Mouse (Mus musculus): Measurements from ENCODE around the gene Epm2aip1.

The Epm2aip1 gene

DNA sequence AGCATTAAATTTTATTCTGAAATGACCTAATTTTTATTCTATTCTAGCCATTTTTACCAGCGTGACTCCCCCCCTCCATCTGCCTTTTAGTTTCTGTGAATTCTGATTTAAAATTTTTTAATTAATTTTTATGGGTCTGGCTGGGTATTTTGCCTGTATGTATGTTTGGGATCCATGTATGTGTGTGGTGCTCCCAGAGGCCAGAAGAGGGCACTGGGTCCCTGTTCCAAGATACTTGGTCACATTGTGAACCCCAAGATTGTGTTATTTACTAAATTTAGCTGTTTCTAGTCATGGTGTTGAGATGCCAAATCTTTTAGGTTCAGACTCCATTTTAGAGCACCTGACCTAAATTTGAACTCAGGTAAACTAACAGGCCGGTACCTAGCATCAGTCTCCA lies 14.7 kb downstream of the Epm2aip1 start:
- DNase-seq (ENCODE audit: low spot score in 2 of 2) = no peak

DNA sequence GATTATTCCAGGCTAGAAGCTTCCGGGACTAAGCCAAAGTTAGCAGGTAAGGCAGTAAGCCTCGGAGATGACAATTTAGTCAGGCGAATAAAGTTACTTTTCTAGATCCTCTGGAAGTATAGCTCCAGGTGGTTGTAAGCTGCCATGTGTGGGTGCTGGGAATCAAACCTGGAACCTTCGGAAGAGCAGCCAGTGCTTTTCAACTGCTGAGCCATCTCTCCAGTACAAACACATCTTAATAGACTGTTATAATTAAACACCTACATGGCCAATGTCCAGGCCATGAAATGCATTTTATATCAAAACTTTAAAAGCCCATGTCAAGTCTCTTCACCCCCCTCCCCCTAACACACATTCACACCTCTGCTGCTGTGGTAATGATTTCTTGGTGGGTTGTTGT lies 16.2 kb downstream of the Epm2aip1 start:
- DNase-seq (ENCODE audit: low spot score in 2 of 2) = no peak

DNA sequence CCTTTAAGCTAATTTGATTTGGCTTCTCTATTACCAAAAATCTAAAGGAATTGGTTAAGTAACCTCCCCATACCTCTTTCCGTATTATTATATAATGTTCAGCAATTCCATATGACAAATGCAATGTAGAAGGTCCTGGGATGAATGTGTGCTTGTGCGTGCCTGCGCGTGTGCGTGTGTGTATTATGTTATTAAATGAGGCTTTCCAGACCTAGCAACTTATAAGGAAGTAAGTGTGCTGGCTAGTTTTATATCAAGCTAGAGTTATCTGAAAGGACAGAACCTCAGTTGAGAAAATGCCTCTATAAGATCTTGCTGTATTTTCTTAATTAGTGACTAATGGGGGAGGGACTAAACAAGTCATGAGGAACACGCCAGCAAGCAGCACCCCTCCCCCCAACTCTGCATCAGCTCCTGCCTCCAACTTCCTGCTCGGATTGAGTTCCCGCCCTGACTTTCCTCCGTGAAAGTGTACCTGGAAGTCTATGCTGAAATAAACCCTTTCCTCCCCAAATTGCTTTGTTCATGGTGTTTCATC lies 17.6 kb downstream of the Epm2aip1 start:
- DNase-seq (ENCODE audit: low spot score in 2 of 2) = no peak

DNA sequence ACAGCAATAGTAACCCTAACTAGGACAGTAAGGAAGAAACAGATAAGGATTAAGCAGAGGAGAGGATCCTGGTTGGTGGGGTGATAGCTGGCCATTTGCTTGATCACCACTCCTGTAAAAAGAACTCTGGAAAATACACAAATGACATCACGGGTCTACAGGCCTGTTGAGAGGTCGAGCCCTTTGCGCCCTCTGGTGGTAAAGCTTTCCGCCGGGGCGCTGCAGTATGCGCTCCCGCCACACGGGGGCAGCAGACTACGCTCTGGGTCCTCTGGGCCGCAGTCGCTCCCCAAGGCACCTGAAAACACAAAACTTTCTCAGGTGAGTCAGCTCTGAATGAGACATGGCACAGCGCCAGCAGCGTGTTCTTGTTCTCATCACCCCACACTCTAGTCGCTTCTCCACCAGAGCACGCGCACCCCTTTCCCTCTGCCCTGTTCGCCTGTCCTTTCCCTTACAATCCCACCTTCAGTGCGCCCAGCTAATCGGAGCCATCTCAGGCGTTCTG lies 18.2 kb downstream of the Epm2aip1 start:
- DNase-seq (ENCODE audit: low spot score in 2 of 2) = peak; percentile 88 to 94

DNA sequence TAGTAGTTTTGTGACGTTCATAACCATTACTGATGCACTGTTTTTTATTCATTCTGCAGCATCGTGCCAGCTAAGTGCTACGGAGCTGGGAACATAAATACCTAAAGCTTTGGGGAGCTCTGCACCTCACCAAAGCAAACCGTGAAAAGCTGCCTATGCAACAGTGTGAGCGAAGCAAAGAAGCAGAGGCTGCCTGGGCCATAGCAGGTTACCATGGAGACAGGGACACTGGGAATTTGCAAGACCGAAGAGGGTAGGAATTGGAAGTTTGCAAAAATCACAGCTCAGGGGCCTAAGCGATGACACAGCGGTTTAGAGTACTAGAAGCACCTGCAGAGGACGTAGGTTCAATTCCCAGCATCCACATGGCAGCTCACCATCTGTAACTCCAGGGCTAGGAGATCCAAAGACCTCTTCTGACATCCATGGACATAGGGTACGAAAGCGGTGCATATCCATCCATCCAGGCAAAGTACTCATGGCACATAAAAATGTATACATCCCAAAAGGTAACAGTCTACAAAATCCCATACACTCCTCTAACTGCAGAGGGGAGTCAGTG lies 18.9 kb downstream of the Epm2aip1 start:
- DNase-seq (ENCODE audit: low spot score in 2 of 2) = no peak

DNA sequence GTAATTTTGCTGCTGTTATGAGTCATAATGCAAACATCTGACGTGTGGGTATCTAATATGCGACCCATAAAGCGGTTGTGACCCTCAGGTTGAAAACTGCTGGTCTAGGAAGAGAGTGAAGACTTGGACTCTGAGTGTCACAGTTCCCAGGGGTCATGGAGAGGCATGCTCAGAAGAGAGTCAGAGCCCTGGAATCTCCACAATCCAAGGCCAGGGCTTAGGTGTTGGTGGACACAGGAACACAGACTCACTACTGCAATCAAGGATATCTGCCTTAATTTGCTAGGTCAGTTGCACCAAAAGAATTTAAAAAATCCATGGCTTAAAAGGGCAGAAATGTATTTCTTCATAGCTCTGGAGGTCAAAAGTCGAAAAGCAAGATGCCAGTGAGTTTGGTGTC lies 21.5 kb downstream of the Epm2aip1 start:
- DNase-seq (ENCODE audit: low spot score in 2 of 2) = no peak

DNA sequence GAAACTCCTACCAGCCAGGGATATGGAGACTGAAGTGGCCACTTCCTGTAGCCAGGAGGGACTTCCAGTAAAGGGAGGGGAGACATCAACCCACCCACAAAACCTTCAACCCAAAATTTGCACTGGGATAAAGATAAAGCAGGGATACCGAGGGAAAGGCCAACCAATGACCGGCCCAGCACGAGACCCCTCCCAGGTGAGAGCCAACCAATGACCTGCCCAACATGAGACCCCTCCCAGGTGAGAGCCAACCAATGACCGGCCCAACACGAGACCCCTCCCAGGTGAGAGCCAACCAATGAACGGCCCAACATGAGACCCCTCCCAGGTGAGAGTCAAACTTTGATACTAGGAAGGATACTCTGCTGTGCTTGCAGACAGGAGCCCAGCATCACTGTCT lies 23.2 kb downstream of the Epm2aip1 start:
- DNase-seq (ENCODE audit: low spot score in 2 of 2) = no peak

DNA sequence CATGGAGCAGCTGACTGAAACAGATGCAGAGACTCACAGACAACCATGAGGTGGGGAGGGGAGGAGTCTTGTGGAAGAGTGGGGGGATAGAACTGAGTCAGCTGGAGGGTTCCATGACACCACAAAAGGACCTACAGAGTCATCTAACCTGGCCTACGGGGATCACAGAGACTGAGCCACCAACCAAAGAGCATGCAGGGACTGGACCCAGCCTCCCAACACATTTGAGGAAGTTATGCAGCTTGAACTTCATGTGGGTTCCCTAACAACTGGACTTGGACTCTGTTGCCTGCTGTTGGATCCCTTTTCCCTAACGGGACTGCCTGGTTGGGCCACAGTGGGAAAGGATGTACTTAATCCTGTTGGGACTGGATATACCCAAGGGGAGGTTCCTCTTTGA lies 23.6 kb downstream of the Epm2aip1 start:
- no peak for DNase-seq (ENCODE audit: low spot score in 2 of 2)

DNA sequence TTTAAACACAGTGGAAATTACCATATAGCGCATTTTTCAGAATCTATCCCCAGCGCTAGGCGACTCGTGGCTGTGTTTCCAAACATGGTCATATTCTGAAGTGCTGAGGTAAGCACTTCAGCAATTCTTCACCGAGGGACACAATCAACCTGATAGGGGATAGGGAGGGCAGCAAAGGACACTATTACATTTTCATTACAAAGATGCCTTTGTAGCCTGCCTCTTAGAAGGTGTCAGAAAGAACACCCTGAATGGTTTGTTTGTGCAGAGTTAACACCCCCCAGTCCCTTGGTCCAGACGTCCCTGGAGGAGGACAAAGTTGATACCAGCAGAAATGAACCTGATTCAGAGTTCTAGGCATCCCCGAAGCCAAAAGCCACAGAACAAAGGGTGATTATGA lies 24.7 kb downstream of the Epm2aip1 start:
- DNase-seq (ENCODE audit: low spot score in 2 of 2) = no peak

DNA sequence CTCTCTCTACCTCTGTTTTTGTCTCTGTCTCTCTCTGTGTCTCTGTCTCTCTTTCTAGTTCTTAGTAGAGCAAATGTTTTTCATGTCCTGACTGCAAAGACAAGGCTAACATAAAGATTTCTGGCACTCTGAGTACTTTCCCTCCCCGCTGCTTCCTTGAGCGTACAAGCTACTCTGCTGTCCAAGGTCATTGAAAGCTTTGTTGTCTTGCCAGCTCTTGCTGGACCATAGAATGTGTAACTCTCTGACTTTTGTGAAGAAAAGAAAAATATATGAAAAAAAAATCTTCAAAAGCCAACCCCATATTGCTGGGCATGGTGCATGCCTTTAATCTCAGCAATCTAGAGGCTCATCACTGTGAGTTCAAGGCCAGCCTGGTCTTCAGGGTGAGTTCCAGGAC lies 26.9 kb downstream of the Epm2aip1 start:
- no peak for DNase-seq (ENCODE audit: low spot score in 2 of 2)

DNA sequence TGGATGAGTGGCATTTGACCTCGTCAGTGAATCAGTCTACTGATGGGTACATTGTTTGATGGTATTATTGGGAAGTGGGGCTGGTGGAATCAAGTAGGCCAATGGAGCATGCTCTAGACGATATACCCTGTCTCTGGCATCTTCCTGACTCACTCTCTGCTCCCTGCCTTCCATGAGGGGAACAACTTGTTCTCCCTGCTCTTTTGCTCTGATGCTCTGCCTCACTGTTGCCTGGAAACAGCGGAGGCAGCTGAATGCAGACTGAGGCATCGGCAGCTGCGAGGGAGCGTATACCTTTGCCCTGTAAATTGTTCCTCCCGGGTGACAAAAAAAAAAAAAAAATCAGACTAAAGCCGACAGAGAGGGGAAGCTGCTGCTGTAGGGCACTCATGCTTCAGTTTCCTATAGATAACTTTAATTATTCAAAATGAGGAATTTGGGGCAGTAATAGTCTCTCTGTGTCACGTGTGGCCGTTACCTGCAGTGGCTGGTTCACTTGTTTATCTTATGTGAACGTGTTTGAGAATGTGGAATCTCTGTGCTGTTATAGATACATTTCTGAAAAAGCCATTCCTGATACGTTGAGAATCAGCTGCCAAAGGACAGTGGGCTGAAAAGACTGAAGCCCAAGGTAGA lies 30.6 kb downstream of the Epm2aip1 start:
- DNase-seq (ENCODE audit: low spot score in 2 of 2) = no peak

DNA sequence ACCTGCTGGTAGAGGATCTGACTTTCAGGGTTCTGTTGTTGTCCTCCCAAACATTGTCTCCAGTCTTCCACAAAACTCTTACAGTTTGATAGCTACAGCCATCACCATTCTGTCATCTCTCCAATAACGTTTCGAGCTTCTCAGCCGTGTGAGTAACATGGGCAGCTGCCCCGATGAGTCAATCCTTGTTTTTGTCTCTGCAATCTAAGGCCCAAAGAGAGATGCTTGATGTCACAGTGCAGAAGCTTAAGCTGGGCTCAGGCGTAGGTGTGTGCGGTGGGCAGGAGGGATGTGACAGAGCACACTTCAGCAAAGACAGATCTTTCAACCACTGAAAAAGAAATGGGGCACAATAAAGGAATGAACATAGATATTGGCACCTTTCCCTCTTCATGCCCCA lies 32.3 kb downstream of the Epm2aip1 start:
- DNase-seq (ENCODE audit: low spot score in 2 of 2) = no peak

DNA sequence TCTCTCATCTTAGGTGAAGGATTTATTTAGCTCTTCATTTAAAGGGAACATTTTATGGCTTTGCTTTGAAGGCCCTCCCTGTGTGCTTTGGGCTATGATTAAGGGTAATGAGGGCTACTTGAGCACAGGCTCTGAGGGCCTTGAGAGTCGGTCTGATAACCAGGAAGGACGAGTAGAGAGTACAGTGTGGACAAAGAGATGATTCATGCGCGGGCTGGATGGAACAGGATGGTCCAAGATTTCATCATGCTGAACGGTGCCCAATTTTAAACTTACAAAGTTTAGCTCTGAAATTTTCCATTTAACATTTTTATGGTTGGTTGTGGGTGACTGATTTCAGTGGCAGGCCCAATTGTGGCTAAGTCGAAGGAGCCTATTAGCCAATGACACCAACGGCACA lies 34.4 kb downstream of the Epm2aip1 start:
- DNase-seq (ENCODE audit: low spot score in 2 of 2) = no peak

DNA sequence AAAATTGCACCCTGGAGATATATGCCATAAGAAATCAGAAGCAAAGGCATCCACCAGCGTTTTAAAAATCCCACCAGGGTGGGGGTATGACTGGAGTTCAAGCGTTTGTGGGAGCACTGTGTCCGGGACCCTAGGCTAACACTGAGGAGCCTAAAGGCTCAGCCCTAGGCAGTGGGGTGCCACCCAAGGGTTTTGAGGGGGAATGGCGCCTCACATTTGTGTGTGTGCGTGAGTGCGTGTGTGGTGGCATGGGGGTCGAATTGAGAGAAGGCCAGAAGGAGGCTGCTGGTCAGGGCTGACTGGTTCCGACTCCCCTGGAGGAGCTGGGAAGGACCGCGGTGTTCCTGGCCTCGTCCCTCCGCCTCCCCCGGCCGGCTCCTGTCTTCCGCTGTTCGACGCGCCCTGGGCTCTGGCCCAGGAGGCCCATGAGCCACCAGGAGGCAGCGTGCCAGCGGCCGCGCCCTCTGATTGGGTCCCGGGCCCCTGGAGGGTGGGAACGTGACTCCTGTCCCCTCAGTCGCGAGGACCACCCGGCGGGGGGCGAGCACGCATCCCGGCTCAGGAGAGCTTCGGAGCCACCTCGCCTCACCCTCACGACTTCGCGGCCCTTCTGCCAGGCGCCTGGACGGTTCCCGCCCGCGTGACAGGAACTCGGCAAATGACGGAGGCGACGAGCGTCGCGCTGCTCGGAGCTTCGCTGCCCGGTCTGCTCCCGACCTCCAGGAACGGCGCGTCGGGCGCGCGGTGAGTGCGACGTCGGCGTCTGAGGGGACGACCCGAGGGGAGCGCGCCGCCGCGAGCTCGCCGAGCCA lies 39.5 kb downstream of the Epm2aip1 start, which contains the start of gene Trank1:
Gene Trank1, plus strand, starts transcription at position 709 of the 812 bp plus-strand sequence.
- DNase-seq (ENCODE audit: low spot score in 2 of 2) = no peak

DNA sequence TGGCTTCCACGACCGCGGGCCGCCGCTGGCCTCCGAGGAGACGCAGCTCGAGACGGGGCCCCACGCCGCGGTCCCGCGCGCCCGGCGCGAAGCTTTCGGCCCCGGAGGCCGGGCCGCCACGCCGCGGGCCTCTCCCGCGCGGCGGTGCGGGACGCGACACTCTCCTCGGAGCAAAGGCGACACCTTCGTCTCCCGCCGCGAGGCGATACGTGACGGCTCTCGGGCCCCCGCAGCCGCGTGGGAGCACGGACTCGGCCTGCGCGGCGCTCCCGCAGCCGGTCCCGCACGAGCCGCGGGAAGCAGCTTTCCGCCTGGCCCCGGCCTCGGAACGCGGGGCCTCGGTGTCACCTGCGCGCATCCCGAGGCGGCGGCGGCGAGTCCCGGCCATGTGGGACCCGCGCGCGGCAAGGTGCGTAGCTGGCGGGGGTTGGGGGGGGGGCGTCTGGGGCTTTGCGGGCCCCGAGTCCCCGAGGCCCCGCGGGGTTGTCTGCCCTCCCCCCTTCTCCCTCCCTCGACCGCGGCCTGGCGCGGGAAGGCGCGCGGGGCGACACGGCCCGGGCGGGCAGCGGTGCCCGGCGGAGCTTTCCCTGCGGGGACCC lies 40.2 kb downstream of the Epm2aip1 start:
- DNase-seq (ENCODE audit: low spot score in 2 of 2) = no peak

DNA sequence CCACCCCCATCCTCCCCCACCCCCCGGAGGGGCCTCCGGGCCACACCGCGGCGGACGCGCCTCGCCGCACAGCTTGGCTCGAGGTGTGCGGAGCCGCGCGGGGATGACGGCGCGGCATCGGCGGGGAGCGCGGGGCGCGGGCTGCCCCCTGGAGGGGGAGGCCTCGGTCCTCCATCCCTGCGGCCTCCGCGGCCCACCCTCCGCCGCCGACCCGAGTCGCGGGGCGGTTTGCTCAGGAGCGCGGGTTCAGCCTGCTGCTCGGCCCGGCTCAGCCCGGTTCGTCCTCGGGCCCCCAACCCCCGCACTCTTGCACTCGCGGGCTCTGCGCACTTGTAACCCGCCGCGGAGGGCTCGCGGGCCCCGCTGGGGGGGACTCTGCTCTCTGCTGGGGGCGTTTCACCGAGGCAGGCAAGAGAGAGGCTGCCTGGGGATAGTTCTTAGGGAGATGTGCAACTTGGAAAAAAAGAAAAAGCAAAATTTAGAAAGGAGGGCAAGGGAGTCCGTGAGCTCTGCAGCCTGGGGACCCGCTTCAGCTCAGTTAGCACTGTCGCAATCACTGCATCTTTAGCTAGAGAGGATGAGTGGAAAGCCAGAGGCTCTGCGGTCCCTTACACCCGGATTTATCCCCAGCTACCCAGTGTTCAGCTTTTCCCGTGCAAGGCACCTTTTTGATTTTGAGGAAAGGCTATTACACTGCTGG lies 40.9 kb downstream of the Epm2aip1 start:
- DNase-seq (ENCODE audit: low spot score in 2 of 2) = no peak

DNA sequence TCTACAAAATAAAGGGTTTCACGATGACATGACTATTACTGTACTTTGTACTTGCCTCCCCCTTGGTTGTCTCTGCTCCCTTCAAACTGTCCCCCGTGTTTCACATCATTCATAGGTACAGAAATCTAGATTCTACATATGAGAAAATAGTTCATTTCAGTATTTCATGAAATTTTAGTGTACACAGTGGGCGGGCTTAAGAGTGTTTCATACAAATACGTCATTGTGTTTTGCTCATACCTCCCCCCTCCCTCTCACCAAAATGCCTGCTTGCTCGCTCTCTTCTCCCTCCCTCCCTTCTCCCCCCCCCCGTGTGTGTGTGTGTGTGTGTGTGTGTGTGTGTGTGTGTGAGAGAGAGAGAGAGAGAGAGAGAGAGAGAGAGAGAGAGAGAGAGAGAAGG lies 41.6 kb downstream of the Epm2aip1 start:
- no peak for DNase-seq (ENCODE audit: low spot score in 2 of 2)

DNA sequence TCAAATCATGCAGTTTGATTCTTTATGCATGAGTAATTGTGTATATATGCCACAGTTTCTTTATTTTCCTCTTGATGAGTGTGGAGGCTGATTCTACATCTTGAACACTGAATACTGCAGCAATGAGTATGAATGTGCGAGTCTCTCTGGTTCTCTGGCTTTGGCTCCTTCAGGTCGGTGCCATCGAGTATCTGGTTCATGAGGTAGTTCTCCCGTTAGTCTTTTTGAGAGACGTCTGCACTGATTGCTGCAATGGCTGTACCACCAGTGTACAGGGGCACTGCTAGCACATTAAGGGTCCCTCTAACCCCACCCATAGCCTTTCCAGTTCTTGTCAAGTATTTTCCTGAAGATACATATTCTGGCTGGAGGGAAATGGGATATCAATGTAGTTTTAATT lies 42.1 kb downstream of the Epm2aip1 start:
- DNase-seq (ENCODE audit: low spot score in 2 of 2) = no peak

DNA sequence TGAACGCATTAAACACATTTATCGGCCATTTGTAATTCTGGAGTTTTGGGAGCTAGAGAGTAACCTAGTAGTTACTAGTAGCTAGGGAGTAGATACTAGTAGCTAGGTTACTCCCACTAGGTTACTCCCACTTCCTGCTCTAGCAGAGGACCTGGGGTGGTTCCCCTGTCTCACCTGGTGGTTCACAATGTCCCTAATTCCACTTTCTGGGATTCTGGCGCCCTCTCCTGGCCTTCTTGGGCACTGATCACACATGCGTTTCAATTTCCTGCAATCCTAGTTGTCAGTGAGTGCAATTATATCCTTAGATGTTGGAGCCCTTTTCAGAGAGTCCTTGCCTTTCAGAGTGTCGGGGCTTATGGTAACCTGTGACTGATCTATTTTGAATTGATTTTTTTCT lies 42.5 kb downstream of the Epm2aip1 start:
- peak; percentile 9 to 61 for DNase-seq (ENCODE audit: low spot score in 2 of 2)

DNA sequence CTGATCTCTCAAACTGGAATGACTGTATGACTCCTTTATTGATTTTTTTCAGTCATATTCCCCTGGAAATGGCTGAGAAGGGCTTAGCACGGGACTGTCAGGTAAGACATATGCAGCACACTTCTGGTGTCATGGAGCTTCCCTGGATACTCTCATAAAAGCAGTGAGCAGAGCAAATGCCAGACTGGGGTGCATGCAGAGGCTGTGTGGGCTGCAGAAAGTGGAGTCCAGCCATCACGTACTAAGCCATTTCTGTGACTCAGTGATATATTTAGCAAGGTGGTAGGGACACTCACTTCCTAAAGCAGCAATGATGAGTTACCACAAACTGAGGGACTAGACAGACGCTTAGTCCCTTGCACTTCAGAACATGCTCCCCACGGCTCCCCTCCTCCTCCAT lies 49.2 kb downstream of the Epm2aip1 start:
- DNase-seq (ENCODE audit: low spot score in 2 of 2) = no peak

DNA sequence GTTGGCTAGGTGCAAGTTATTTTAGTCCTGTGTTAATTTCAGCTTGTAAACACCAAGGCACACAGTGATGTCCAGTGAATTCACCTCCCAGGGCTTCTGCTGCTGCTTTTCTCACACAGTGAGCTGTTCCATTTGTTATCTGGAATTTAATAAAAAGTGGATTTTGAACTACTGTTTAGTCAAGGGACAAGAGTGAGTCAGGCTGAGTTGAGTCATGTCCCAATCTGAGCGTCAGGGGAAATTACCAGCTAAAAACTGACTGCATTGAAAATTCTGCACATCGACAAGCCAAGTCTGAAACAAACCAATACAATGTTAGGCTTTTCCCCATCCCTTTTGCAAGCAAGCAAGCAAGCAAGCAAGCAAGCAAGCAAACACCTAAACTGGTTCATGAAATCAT lies 53.2 kb downstream of the Epm2aip1 start:
- no peak for DNase-seq (ENCODE audit: low spot score in 2 of 2)

Measured in spleen, postnatal 10 days (tissue).